Mouse (Mus musculus): ENCODE measurements at regions not wholly inside any gene's neighbourhood (a gene's known extent, or its start where the extent isn't known, plus 50 kb on each side); places are given as distances from the start of the nearest gene placed in this dataset.

GRCm38 (mm10) chr16:42608336-42608735, 267.3 kb upstream of the Zbtb20 start:
- Histone ChIP-seq H3K79me2 (replicated peaks; ENCODE audit: control insufficient read depth, extremely low read depth, insufficient read depth, poor library complexity, severe bottlenecking) (no peaks in the 10 kb centered on the region), H3K36me3 (replicated peaks in 1 of 2; ENCODE audit: control insufficient read depth in 1 of 2, insufficient read depth in 1 of 2, low read length in 1 of 2) (no peaks in the 10 kb centered on the region), H3K27me3 (replicated peaks) (no peaks in the 10 kb centered on the region), H3K9me3 (replicated peaks; ENCODE audit: low read length) (no peaks in the 10 kb centered on the region), H3K4me1 (ENCODE audit: control insufficient read depth in 1 of 2, insufficient read depth in 2 of 2) (no peaks in the 10 kb centered on the region), H3K9ac (ENCODE audit: insufficient read depth, low read depth) (no peak overlapping the region), H3K27ac (ENCODE audit: insufficient read depth, low read depth) (no peak overlapping the region), H3K4me2 (ENCODE audit: insufficient read depth, low read depth, poor library complexity, severe bottlenecking) (no peak overlapping the region), H3K4me3 (replicated peaks in 1 of 3; ENCODE audit: low read depth in 2 of 3, low read length in 2 of 3, poor library complexity in 1 of 3) (no peak overlapping the region)
- no peak for DNase-seq (ENCODE audit: extremely low read depth)
- in situ Hi-C loops (cut with MboI; ENCODE audit: low pct_ligation_motif_present, low pct_unique_long_range_greater_than_20kb, low sequenced_read_pairs) (no loop called here), dilution Hi-C loops (cut with MboI; ENCODE audit: extremely low pct_ligation_motif_present, extremely low pct_unique_long_range_greater_than_20kb, low sequenced_read_pairs) (no loop called here)
- TF ChIP-seq JUND (conservative IDR thresholded peaks at IDR 0.05; ENCODE audit: low read depth, low read length) (no peak), MEF2A (IDR thresholded peaks at IDR 0.05; ENCODE audit: borderline replicate concordance, low read depth, low read length) (no peak), ELF1 (IDR thresholded peaks at IDR 0.05; ENCODE audit: low read depth, low read length) (no peak), MYC (IDR thresholded peaks at IDR 0.05; ENCODE audit: low read depth, low read length) (no peak), SIN3A (IDR thresholded peaks at IDR 0.05; ENCODE audit: low read length) (no peak), ZMIZ1 (IDR thresholded peaks at IDR 0.05; ENCODE audit: low read depth, low read length) (no peak), EP300 (IDR thresholded peaks at IDR 0.05; ENCODE audit: low read length) (no peak), MXI1 (IDR thresholded peaks at IDR 0.05; ENCODE audit: low read depth, low read length) (no peak), MAX (IDR thresholded peaks at IDR 0.05; ENCODE audit: low read length) (no peak), POLR2A (IDR thresholded peaks at IDR 0.05; ENCODE audit: low read depth, low read length) (no peak)

DNA sequence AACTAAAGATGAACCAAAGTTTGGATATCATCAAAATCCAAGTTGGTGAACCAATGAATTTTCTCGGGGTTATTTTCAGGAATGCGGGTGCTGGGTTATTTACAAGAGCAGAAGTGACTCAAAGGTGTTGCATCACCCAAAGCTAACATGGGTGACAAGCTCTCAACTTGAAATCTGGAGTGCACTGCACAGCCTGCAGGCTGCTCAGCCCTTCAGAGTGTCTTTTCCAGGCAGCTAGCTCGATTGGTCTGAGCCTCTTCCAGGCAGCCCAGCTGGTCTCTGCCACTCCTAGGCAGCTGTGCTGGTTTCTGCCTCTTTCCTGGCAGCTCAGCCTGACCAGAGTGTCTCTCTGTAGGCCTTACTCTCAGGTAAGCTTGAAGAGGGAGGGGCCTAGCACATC, 251.9 kb upstream of the Gap43 start:
- no peak for TF ChIP-seq ZC3H11A (IDR thresholded peaks at IDR 0.05; ENCODE audit: low read depth, low read length)
- TF ChIP-seq IRF4 (IDR thresholded peaks at IDR 0.05; ENCODE audit: low read depth, low read length), result no peak
- TF ChIP-seq EP300 (IDR thresholded peaks at IDR 0.05; ENCODE audit: low read length), result no peak
- TF ChIP-seq SIN3A (IDR thresholded peaks at IDR 0.05; ENCODE audit: low read length), result no peak
- TF ChIP-seq PAX5 (IDR thresholded peaks at IDR 0.05; ENCODE audit: low read length), result no peak
- no peak for TF ChIP-seq MAFK (IDR thresholded peaks at IDR 0.05; ENCODE audit: insufficient replicate concordance, low read length)
- TF ChIP-seq RAD21 (IDR thresholded peaks at IDR 0.05; ENCODE audit: low read depth, low read length), result no peak
- no peak for TF ChIP-seq NELFE (IDR thresholded peaks at IDR 0.05; ENCODE audit: low read depth, low read length)
- TF ChIP-seq TBP (conservative IDR thresholded peaks at IDR 0.05; ENCODE audit: low read depth, low read length), result no peak
- TF ChIP-seq MAZ (IDR thresholded peaks at IDR 0.05; ENCODE audit: low read depth, low read length), result no peak
- no peak for TF ChIP-seq UBTF (IDR thresholded peaks at IDR 0.05; ENCODE audit: low read depth, low read length)
- no peak for TF ChIP-seq USF2 (conservative IDR thresholded peaks at IDR 0.05; ENCODE audit: low read depth, low read length)
- H3K9me3 ChIP-seq (replicated peaks; ENCODE audit: low read length), result no peaks in the 10 kb centered on the region
- peaks cover 0 to 9% of the 10 kb centered on the region in 2 experiments; a peak in 2 of 4 replicates for H3K4me1 ChIP-seq (ENCODE audit: control insufficient read depth in 1 of 2, insufficient read depth in 2 of 2)
- H3K4me3 ChIP-seq (replicated peaks in 1 of 3; ENCODE audit: low read depth in 2 of 3, low read length in 2 of 3, poor library complexity in 1 of 3), result no peak overlapping the region
- H3K9ac ChIP-seq (ENCODE audit: insufficient read depth, low read depth), result no peak overlapping the region
- no peaks in the 10 kb centered on the region for H3K36me3 ChIP-seq (replicated peaks in 1 of 2; ENCODE audit: control insufficient read depth in 1 of 2, insufficient read depth in 1 of 2, low read length in 1 of 2)
- H3K27me3 ChIP-seq (replicated peaks), result no peaks in the 10 kb centered on the region
- no peak overlapping the region for H3K27ac ChIP-seq (ENCODE audit: insufficient read depth, low read depth)
- no peak for DNase-seq (ENCODE audit: extremely low read depth)
- in situ Hi-C loops (cut with MboI; ENCODE audit: low pct_ligation_motif_present, low pct_unique_long_range_greater_than_20kb, low sequenced_read_pairs) (no loop called here), dilution Hi-C loops (cut with MboI; ENCODE audit: extremely low pct_ligation_motif_present, extremely low pct_unique_long_range_greater_than_20kb, low sequenced_read_pairs) (no loop called here)
- H3K4me2 ChIP-seq (ENCODE audit: insufficient read depth, low read depth, poor library complexity, severe bottlenecking), result no peak overlapping the region
- no peaks in the 10 kb centered on the region for H3K79me2 ChIP-seq (replicated peaks; ENCODE audit: control insufficient read depth, extremely low read depth, insufficient read depth, poor library complexity, severe bottlenecking)
